In genomic region chr6:48388221-48388620, GRCm38 (mm10) we compare ENCODE assay signal across 24 mouse cellular contexts.
"Had no signal": no experiment of that assay in that cellular context is flagged by ENCODE, and none has a peak within 500 bp of the region (broad histone marks: within the 10 kb centered on the region; RNA-seq: fewer than 3 reads in every experiment).

No protein-coding gene starts in this region.

- H3K4me3 ChIP-seq: heart, embryonic 13.5 days; heart, embryonic 15.5 days; hindbrain, embryonic 13.5 days; hindbrain, embryonic 15.5 days; kidney, embryonic 15.5 days; limb, embryonic 12.5 days had no signal

- H3K9me3 ChIP-seq: heart, embryonic 15.5 days; hindbrain, embryonic 13.5 days; hindbrain, embryonic 15.5 days had no signal

- H3K4me2 ChIP-seq: heart, embryonic 11.5 days; heart, embryonic 13.5 days; heart, embryonic 15.5 days; hindbrain, embryonic 13.5 days; hindbrain, embryonic 15.5 days; kidney, embryonic 15.5 days; limb, embryonic 12.5 days had no signal

- ATAC-seq: hindbrain, postnatal 0 days had no signal

- DNase-seq: gastrocnemius, postnatal 14 days; gastrocnemius, postnatal 36 days; heart, adult 18-20 months; heart, postnatal 14 days; heart, postnatal 36 days; kidney, adult 11 months; kidney, adult 2 months; kidney, adult 9 months; kidney, postnatal 14 days; kidney, postnatal 36 days; layer of hippocampus, adult 9-11 months; layer of hippocampus, postnatal 36 days; left cerebral cortex, postnatal 4 days; liver had no signal

- H3K27me3 ChIP-seq: heart, embryonic 13.5 days; heart, embryonic 15.5 days; hindbrain, embryonic 15.5 days; kidney, embryonic 15.5 days; limb, embryonic 12.5 days had no signal

- H3K36me3 ChIP-seq: heart, embryonic 13.5 days; heart, embryonic 15.5 days; hindbrain, embryonic 13.5 days; hindbrain, embryonic 15.5 days; kidney, embryonic 15.5 days; limb, embryonic 12.5 days had no signal

- H3K9ac ChIP-seq: heart, embryonic 13.5 days; heart, embryonic 15.5 days; hindbrain, embryonic 13.5 days; hindbrain, embryonic 15.5 days; kidney, embryonic 15.5 days; limb, embryonic 12.5 days; liver, embryonic 14.5 days had no signal

- H3K4me1 ChIP-seq: heart, embryonic 13.5 days; heart, embryonic 15.5 days; hindbrain, embryonic 13.5 days; hindbrain, embryonic 15.5 days; kidney, embryonic 15.5 days; limb, embryonic 12.5 days had no signal

- H3K27ac ChIP-seq: heart, embryonic 13.5 days; heart, embryonic 15.5 days; hindbrain, embryonic 13.5 days; hindbrain, embryonic 15.5 days; hindbrain, postnatal 0 days; kidney, embryonic 15.5 days; kidney, postnatal 0 days; limb, embryonic 12.5 days; liver, embryonic 14.5 days had no signal
